Mouse (Mus musculus) neutrophil, adult 65 days (primary cell): Measurements from ENCODE around the gene Olfr1130. TPM values are rescaled to one million over a fixed set of nuclear protein-coding genes. Genes with fewer than 3 reads are reported as not detected.

Experiments
- total RNA-seq: library from RNA; stranded (reverse); gene quantifications from 2 replicates; pipeline ENCODE4 v1.2.4, GENCODE M21; 2023

The Olfr1130 gene
- total RNA-seq, result not detected in 2 replicates

GRCm38 (mm10) chr2:87605912-87606311 lies at the start of gene Olfr1130:
Gene Olfr1130 (plus strand): TSS chr2:87606212.

GRCm38 (mm10) chr2:87573602-87574001 lies 32.4 kb upstream of the Olfr1130 start, which contains the start of gene Olfr1129:
Gene Olfr1129 (plus strand): TSS chr2:87573902.

GRCm38 (mm10) chr2:87626804-87627203 lies 20.8 kb downstream of the Olfr1130 start, which contains the start of gene Olfr1131:
Gene Olfr1131 (plus strand): TSS chr2:87627104.

GRCm38 (mm10) chr2:87637435-87637834 lies 31.4 kb downstream of the Olfr1130 start, which contains the start of gene Olfr1132:
Gene Olfr1132 (minus strand): TSS chr2:87637535.

GRCm38 (mm10) chr2:87647274-87647673 lies 41.3 kb downstream of the Olfr1130 start, which contains the start of gene Olfr1133:
Gene Olfr1133 (minus strand): TSS chr2:87647374.

GRCm38 (mm10) chr2:87658360-87658759 lies 52.3 kb downstream of the Olfr1130 start, which contains the start of gene Olfr1134:
Gene Olfr1134 (minus strand): TSS chr2:87658460.

Other genes with a start within 250 kb of the Olfr1130 start
- not detected in 2 replicates for gene Olfr1121, start 236.3 kb upstream of the Olfr1130 start, total RNA-seq
- gene Olfr1122, start 220.4 kb upstream of the Olfr1130 start, total RNA-seq, result 0.07 TPM in 1 of 2 replicates, not detected in the other
- gene Olfr1123, start 189.6 kb upstream of the Olfr1130 start, total RNA-seq, result not detected in 2 replicates
- gene Olfr1124, start 175.9 kb upstream of the Olfr1130 start, total RNA-seq, result not detected in 2 replicates
- not detected in 2 replicates for gene Olfr1126, start 152.2 kb upstream of the Olfr1130 start, total RNA-seq
- not detected in 2 replicates for gene Pramel7, start 109.1 kb upstream of the Olfr1130 start, total RNA-seq
- gene Pramel6, start 99.6 kb upstream of the Olfr1130 start, total RNA-seq, result not detected in 2 replicates
- not detected in 2 replicates for gene Olfr153, start 74.4 kb upstream of the Olfr1130 start, total RNA-seq
- gene Olfr1128, start 60.7 kb upstream of the Olfr1130 start, total RNA-seq, result not detected in 2 replicates
- gene Olfr1129, start 32.3 kb upstream of the Olfr1130 start, total RNA-seq, result not detected in 2 replicates
- not detected in 2 replicates for gene Olfr1131, start 20.9 kb downstream of the Olfr1130 start, total RNA-seq
- not detected in 2 replicates for gene Olfr1132, start 31.3 kb downstream of the Olfr1130 start, total RNA-seq
- not detected in 2 replicates for gene Olfr1133, start 41.2 kb downstream of the Olfr1130 start, total RNA-seq
- gene Olfr1134, start 52.2 kb downstream of the Olfr1130 start, total RNA-seq, result not detected in 2 replicates
- not detected in 2 replicates for gene Olfr1135, start 67.5 kb downstream of the Olfr1130 start, total RNA-seq
- not detected in 2 replicates for gene Olfr1136, start 87.7 kb downstream of the Olfr1130 start, total RNA-seq
- not detected in 2 replicates for gene Olfr1137, start 107.0 kb downstream of the Olfr1130 start, total RNA-seq
- gene Olfr1138, start 133.8 kb downstream of the Olfr1130 start, total RNA-seq, result not detected in 2 replicates
- not detected in 2 replicates for gene Olfr1140, start 137.5 kb downstream of the Olfr1130 start, total RNA-seq
- gene Olfr1141, start 147.8 kb downstream of the Olfr1130 start, total RNA-seq, result not detected in 2 replicates
- not detected in 2 replicates for gene Olfr152, start 173.3 kb downstream of the Olfr1130 start, total RNA-seq
- not detected in 2 replicates for gene Olfr1143, start 194.4 kb downstream of the Olfr1130 start, total RNA-seq
- gene Olfr1145, start 203.6 kb downstream of the Olfr1130 start, total RNA-seq, result not detected in 2 replicates
- gene Olfr1148, start 224.3 kb downstream of the Olfr1130 start, total RNA-seq, result not detected in 2 replicates
- not detected in 2 replicates for gene Olfr1150-ps1, start 237.8 kb downstream of the Olfr1130 start, total RNA-seq
- gene Olfr1151, start 249.7 kb downstream of the Olfr1130 start, total RNA-seq, result not detected in 2 replicates